Mouse (Mus musculus): ENCODE results near the gene Vps37d.
A peak's percentile ranks its signal among the peaks of the same experiment; 100 is the strongest.

Vps37d gene

DNA sequence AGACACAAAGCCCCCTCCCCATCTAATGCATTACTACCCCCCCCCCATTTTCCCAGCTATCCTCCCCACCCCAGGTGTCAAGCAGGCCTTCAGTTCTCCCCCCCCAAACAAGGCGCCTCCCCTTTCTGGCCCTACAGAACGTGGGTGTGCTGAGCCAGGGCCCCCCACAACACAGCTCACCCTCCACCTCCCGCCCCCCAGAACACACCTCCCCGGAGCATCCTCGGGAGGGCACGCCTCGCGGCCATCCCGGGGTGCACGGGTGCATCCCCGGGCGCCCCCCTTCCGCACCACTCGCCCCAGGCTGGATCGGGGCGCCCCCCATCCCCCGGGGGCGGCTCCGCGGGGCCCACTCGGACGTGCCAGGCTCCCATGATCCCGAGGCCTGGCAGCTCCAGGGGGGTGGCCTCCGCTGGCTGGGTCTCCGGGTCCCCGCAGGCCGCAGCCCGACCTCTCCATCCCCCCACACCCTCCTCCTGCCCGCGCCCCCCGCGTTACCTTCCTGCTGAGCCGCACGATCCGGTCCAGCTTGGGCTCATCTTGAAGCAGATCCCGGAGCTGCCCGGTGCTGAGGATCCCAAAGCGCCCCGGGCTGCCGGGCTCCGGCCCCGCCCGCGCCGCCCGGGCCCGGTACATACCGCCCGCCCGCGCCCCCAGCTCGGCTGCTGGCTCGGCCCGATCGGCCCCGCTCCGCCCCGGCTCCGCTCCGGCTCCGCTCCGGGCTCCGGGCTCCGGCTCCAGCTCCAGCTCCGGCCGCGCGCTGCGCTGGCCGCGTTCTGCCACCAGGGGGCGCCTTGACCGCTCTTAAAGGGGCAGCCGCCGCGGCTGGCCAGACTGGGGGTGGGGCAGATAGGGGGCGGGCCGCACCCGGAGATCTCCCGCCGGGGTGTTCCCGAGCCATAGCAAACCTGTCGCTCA lies at the start of gene Vps37d:
Gene Vps37d (minus strand): TSS at position 703 of the 918 bp plus-strand sequence.
- peak; percentile 93 for DNase-seq

DNA sequence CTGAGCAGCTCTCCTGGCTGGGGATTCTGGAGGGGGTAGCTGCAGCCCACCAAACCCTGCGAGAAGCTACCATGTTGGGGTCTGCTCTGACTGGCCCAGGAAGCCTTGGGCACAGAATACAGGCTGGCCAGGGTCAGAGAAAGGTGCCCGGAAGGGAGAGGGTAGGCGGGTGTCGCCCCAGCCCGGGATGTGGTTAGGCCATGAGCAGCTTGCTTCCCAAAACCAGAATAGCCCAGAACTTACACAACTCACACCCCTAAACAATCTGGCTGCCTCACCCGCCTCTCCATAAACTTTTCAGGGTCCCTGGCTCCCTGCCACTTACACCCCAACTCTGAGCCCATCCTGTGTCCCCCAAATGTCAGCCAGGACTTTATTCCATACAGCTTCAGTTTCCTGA lies 49.6 kb upstream of the Vps37d start:
- no peak for DNase-seq

DNA sequence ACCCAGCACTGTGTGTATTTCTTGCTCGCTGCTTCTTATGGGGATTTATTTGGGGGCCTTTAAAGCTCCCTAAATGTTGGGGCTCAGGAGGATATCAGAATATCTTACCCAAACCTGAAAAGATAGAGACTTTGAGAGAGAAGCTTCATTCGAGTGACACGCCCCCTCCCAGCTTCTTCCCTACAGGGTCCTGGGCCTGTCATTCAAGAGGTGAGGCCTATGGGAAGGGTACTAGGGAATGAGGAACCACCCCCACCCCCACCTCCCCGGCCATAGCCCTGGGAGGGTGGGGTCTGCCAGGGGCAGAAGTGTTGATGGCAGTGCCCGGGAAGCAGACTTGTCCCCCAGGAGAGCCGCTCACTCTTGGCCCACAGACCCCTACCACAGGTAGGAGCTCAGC lies 48.1 kb upstream of the Vps37d start:
- no peak for DNase-seq

DNA sequence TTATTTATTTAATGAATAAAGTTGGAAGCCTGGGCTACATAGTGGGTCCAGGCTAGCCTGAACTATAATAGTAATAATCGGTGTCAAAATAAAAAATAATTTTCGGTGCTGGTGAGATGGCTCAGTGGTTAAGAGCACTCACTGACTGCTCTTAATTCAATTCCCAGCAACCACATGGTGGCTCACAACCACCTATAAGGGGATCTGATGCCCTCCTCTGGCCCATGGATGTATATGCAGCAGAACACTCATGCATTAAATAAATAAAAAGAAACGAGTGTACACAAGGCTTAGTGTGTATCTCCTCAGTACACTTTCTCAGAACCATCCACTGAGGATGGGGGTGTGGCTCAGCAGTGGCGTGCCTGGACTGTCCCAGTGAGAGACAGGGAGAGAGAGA lies 42.7 kb upstream of the Vps37d start:
- DNase-seq, result no peak

DNA sequence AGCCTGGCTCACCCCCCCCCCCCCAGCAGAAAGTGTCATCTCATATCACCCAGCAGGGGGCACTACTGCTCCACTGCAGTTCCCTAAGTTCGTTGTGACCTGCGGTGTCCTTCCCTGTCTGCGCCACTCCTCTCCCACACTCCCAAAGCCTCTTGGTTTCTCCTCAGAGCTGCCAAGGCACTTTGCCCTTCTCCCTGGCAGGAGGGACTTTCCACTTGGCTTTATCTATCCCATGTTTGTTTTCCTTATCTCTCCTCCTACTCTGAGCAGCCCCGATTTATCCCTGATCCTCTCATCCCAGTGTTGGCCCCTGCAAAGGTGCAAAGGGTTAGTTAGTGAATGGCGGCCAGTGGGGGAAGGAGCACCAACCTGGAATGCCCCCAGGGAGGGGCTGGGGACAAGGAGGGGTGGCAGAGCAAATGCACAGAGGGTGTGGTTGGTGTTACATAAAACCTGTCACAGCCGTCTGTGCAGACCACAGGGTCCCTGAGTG lies 40.6 kb upstream of the Vps37d start:
- peak; percentile 81 for DNase-seq

DNA sequence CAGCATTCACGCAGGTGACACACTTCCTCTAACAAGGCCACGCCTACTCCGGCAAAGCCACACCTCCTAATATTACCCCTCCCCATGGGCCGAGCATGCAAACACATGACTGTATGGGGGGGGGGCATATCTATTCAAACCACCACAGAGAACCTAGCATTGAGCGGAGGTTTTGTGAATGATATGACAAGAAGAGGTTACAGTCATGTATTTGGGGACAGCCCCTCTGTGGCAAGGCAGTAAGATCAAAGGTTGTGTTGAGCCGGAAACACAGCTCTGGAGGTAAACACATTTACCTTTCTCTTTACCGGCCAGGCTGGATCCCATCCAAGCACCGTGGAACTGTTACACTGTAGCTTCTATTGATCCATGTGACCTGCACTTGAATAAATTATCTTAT lies 37.2 kb upstream of the Vps37d start:
- no peak for DNase-seq

DNA sequence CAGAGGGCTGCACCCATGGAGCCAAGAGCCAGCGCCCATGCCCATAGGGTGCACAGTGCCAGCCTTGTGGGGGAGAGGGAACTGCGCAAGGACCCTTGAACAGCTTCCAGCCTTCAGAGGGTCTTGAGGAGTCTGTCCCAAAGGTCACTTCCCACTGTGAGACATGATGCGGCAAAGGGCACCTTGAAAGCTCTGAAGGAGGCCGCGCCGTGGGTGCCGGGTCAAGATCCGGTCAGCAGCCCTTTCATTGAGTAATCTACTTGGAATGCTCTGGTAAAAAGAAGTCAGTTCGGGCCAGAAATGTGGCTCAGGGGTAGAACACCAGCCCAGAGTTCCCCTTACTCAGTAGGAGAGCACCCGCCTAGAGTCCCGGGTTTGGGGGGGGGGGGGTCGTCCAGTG lies 35.7 kb upstream of the Vps37d start:
- no peak for DNase-seq

DNA sequence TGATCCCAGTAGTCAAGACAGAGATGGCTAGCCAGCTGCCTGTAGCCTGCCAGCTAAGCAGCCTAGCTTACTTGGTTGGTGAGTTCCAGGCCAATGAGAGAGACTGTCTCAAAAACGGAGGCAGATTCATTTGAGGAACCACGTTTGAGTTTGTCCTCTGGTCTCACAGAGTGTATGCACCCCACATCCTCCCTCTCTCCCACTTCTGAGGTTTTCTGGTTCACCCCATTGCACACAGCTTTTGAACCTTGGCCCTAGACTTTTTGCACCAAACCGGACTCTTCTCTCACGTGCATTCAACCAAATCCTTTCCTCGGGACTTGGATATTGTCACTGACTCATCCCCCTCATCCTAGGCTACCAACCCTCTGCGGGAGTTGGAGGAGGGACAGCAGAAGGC lies 31.9 kb upstream of the Vps37d start:
- no peak for DNase-seq

DNA sequence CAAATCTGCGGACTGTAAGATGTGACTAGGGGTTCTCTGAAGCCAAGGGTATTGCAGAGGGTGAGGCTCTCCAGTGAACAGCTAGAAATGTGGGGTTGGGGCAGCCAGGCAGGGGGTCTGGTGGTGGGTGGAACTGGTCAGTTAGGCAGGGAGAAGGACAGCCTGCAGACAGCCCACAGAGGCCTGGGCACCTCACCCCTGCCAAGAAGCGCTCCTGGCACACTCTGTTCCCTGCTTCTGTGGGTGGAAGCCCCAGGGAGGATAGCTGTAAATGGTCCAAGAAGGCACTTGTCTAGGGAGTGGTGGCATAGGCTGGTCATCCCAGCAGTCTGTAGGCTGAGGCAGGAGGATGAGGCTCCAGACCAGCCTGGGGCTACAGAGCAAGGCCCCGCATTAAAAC lies 31.4 kb upstream of the Vps37d start:
- no peak for DNase-seq

DNA sequence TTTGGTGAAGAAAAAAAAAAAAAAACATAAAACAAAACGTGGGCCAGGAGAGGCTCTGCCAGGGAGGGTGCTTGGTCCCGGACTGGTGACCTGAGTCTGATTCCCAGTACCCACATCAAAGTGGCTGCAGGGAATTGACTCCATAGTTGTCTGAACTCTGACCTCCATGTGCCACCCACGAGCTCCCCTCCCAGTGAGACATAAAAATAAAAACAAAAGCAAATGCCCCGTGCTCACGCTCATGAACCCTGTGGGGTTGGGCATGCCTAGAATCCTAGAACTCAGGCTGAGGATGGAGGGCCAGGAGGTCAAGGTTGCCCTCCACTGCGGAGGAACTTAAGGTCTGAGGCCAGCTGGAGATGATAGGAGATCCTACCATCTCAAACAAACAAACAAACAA lies 31.0 kb upstream of the Vps37d start:
- no peak for DNase-seq

DNA sequence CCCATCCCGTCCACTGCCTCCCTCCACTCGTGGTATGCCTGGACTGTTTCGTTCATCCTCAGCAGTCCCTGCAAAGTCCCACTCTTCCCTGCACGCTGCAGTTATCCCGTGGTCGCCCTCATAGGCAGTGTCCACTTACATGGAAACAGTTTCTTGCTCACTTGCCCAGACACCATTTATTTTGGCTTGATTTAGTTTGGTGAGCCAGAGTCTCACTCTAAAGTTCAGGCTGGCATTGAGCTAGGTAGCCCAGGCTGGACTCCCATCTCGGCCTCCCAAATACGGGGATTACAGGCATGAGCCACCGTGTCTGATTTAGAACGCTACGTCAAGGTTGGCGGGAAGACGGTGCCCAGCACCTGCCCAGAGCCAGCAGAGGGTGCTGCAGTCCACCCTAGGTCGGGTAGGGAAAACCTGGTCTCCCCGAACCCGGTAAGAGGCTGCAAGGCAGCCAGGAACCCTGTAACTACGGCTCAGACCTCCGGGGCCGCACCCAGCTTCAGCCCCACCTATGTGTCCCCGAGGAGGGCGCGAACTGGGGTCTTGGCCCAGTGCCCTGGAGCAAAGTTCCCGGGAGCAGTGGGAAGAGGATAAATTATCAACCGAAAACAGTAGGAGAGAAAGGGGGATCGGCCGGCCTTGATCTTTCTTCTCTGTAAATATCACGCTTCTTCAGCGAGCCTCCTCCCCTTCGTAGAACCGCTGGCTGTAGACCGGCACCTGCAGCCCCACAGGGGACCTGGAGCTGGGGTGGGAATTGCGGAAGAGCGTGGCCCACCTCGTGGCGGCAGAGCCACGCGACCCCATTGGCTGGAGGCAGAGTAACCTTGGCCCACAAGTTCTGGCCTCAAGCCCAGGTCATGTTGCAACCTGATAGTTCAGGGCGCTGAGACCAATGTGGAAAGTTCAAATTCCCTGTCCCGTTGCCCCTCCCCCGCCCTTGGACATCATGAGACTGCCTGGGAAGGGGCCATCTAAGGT lies 29.7 kb upstream of the Vps37d start:
- peak; percentile 63 for DNase-seq

DNA sequence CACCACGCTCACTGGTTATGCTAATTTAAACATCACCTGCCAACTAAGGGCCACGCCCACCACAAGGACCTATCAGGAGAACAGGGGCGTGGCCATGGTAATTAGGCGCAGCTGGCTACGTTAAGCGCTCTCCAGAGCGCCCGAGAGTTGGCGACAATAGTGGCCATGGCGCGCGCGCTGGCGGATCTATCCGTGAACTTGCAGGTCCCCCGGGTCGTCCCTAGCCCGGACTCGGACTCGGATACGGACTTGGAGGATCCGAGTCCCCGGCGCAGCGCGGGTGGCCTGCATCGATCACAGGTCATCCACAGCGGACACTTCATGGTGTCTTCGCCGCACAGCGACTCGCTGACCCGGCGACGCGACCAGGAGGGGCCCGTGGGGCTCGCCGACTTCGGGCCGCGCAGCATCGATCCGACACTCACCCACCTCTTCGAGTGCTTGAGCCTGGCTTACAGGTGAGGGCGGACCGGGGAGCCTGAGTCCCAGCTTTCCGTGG lies 28.7 kb upstream of the Vps37d start:
- DNase-seq, result peak; percentile 92

DNA sequence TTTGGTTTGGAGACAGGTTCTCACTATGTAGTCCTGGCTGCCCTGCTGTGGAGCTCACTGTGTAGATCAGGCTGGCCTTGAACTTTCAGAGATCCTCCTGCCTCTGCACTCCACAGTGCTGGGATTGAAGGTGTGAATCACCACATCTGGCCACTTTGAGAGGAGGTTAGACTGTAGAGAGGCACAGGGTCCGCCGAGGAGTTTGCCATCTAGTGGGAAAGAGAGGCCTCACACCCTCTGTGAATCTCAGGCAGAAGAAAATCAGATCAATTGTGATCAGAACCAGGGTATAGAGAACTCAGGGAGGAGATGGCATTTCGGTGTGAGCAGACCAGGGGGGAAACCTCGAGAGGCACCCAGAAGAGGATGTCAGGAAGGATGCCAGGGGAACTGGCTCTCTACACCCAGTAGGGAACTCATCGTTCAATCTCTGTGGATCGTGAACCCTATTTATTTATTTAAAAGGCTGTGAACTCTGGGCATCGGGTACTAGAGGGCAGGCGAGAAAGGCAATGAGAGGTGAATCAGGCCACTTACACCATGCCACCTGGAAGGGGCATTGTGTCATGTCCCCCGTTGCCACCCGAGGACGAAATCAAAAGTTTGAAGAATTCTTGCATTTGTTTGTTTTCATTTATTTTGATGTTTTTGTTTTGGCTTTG lies 26.1 kb upstream of the Vps37d start:
- peak; percentile 41 for DNase-seq

DNA sequence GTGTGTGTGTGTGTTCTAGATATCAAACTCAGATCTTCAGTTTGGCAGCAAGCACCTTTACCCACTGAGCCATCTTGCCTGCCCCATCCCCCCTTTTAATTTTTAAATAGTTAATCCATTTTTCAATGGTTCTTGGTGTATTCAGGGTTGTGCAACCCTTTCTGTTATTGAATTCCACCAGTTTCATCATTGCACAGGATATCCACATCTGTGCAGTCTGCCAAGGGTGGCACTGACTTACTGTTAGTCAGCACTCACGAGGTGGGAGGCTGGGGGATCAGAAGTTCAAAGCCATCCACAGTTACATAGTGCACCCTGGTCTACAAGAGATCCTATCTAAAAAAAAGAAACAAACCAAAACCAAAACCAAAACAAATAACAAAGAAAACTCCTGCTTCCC lies 22.9 kb upstream of the Vps37d start:
- DNase-seq, result no peak

DNA sequence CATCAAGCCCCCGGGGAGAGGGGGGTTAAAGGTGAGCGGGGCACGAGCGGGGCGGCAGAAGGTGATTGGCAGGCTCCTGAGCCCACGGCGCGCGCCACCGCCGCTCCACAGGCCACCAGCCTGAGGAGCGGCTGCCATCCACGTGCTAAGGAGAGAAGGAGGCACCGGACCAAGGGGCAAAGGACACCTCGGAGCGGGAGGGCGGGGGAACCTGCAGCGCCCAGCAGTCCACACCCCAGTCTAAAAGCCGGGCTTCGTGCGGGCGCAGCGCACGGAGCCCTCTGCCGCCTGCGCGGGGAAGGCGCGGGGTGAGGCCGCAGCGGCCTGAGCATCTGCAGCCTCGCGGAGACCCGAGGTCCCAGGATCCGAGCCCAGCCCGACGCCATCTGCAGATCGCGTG lies 11.6 kb upstream of the Vps37d start, which contains the start of gene Mlxipl:
Gene Mlxipl (plus strand): TSS at position 238 of the 400 bp plus-strand sequence.
- DNase-seq, result peak; percentile 23

DNA sequence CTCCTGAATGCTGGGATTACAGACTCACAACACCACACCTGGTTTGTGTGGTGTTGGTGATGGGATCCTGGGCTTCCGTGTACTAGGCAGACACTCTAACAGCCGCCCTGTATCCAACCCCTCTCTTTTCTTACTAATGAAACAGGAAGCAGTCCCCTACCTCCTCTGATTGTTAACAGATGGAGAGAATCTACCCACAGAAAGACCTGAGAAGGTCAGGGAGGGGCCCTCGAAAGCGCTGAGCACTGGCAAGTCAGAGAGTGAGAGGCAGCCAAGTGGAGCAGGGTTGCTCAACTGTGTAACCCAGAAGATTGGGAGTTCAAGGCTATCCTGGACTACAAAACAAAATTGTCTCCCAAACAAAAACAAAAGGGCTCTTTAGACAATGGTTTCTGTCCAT lies 8.8 kb upstream of the Vps37d start:
- DNase-seq, result no peak

DNA sequence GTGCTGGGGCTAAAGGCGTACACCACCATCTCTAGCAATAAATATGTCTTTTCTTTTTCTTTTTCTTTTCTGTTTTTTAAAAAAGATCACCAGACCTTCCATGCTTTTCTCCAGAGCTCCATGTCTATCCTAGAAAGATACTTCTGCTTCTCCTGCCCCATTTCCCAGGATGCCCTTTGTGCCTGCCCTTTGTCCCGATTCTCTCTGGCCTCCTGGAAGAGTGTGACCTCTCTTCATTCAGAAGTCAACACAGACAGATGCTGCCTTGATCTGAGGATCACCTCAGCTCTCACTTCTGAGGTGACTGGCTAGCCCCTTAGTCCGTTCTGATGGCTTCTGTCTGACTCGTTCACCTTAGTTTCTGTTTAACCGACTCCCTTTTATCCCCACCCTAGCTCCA lies 2.5 kb upstream of the Vps37d start:
- no peak for DNase-seq

DNA sequence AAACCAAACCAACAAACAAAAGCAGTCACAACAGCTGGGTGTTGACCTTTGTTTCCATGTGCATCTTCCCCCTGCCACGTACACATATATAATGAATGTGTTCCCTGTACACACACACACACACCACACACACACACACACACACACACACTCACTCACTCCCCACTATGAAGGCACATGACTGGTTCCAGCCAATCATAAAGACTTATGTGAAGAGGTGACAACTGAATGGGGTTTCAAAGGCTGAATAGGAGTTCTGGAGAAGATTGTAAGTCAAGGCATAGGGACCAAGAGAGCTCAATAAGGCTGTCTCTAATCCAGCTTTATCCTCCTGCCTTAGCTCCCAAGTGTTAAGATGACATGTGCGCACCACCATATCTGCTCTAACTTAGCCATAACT lies 1.5 kb upstream of the Vps37d start:
- DNase-seq, result no peak

DNA sequence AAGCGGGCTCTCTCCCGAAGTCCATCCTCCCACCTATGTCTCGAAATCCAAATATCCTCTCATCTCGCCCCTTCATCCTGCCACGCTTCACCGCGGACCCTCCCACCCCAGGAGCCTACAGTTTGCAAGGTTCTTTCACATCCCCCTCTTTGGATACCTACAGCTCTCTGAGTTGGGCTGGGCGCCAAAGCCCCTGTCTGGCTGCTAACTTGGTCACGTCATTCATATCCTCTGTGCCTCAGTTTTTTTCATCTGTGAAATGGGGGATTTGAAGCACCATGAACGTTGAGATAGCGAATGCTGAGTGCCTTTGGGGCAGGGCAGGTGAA lies 380 bp upstream of the Vps37d start:
- DNase-seq, result no peak

DNA sequence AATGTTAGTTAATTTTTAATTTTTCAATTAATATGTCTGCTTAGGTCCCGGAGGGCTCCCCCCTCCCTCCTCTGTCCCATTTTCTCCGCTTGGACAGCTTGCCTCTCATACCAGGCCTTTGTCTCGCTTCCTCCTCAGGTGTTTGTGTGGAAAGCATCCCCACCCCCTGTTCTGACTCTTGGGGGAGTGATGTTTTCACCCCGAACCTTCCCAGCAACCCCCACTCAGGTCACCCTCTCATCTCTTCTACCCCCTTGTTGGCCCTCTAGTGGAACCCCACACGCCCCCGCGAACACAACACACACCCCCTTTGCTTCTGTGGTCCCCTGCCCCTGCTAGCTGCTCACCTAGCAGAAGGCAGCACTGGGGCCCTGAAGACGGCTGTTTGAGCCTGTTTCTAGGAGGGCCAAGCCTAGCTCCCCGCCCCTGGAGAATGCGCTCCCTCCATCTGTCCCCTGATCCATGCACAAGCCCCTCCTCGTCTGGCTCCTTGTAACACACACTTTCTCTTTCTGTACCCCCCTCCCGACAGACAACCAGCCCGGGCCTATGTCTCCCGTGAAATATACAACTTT lies 1.0 kb downstream of the Vps37d start:
- DNase-seq, result peak; percentile 63

DNA sequence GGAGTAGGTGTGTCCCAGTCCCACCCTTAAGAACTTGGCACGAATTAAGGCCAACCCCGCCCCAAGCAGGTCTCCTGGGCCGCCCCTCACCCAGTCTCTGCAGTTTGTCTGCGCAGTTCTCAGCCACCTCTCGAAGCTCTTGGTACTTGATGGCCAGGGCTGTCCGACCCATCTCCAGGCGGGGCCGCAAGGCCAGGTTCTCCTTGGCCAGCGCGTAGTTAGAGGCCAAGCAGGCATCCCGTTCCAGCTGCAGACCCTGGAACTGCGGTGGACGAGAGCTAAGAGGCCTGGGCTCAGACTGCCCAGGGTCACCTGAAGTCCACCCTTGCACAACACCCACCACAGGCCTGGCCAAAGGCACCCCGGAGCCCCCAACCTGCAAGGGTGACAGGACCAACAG lies 1.7 kb downstream of the Vps37d start:
- no peak for DNase-seq

DNA sequence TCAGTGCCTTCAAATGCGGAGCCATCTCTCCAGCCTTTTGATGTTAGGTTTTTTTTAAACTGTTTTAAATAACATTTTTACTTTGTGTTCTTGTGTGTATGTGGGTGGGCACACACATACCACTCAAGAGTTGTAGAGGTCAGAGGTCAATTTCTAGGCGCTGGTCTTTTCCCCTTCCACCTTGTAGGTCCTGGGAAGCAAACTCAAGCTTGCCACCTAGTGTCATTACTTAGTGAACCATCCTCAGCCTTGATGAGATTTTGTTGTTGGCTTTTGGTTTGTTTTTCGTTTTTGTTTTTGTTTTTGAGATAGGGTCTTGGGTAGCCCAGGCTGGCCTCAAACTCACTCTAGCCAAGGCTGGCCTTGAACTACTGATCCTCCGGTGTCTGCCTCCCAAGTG lies 2.4 kb downstream of the Vps37d start:
- no peak for DNase-seq

Measured in retina, postnatal 1 day (tissue).